Mouse (Mus musculus) heart, embryonic 11.5 days (tissue): Measurements from ENCODE around the gene Rgs9bp. TPM values are rescaled to one million over a fixed set of nuclear protein-coding genes. Genes with fewer than 3 reads are reported as not detected.

Source experiments
- ATAC-seq: fragments of 200-750 bp; cut with Nextera tagmentation; replicated peaks from 2 replicates; pipeline ENCODE4 v1.8.0; 2017; ENCODE audit warnings: moderate library complexity; ENCODE audit not compliant: insufficient number of reproducible peaks, low FRiP score, low TSS enrichment
- H3K27ac ChIP-seq: fragments of 300-500 bp; sonication (generic); 2 replicates; pipeline ENCODE4 v1.5.1; 2014; ENCODE audit warnings: mild to moderate bottlenecking, low read depth, low read length
- H3K27me3 ChIP-seq: fragments of 300-500 bp; sonication (generic); 2 replicates; pipeline ENCODE4 v1.6.1; 2014; ENCODE audit warnings: mild to moderate bottlenecking, low read length, mixed read lengths; ENCODE audit not compliant: control insufficient read depth, insufficient read depth
- H3K36me3 ChIP-seq: fragments of 300-500 bp; sonication (generic); 2 replicates; pipeline ENCODE4 v1.6.1; 2014; ENCODE audit warnings: mild to moderate bottlenecking, low read length, moderate library complexity, mixed read lengths; ENCODE audit not compliant: control insufficient read depth, insufficient read depth
- H3K4me1 ChIP-seq: fragments of 300-500 bp; sonication (generic); 2 replicates; pipeline ENCODE4 v1.6.1; 2014; ENCODE audit warnings: low read length; ENCODE audit not compliant: control insufficient read depth, insufficient read depth
- H3K4me2 ChIP-seq: fragments of 300-500 bp; sonication (generic); 2 replicates; pipeline ENCODE4 v1.6.1; 2014; ENCODE audit warnings: mild to moderate bottlenecking, moderate library complexity
- H3K4me3 ChIP-seq: fragments of 300-500 bp; sonication (generic); 2 replicates; pipeline ENCODE4 v1.5.1; 2014; ENCODE audit warnings: low read depth, low read length
- H3K9ac ChIP-seq: fragments of 300-500 bp; sonication (generic); 2 replicates; pipeline ENCODE4 v1.6.1; 2014; ENCODE audit warnings: mild to moderate bottlenecking, low read depth, low read length, moderate library complexity
- H3K9me3 ChIP-seq: fragments of 300-500 bp; sonication (generic); replicated peaks from 2 replicates; pipeline ENCODE4 v1.6.1; 2016; ENCODE audit warnings: low read length; ENCODE audit not compliant: control insufficient read depth
- WGBS: fragments of 180-500 bp; shearing (Covaris S2); extraction: QIAGEN DNeasy Blood & Tissue Kit; methylation state at CpG from one replicate; pipeline ENCODE4 v1.1.7; 2014; ENCODE audit not compliant: insufficient replicate concordance; 5-methylcytosine and 5-hydroxymethylcytosine counted together
- polyA plus RNA-seq: library from polyadenylated mRNA; unstranded; fragments of >200 nt; fragmentation: Nextera tagmentation; extraction: Ambion mirVana; gene quantifications from 2 replicates; pipeline ENCODE4 v1.2.1, GENCODE M21; 2014

The Rgs9bp gene
- polyA plus RNA-seq, 1 experiment from 2014 or later, result 1.0 TPM

- Histone ChIP-seq H3K4me3 (peak within 1 kb of the TSS; percentile 86), H3K4me2 (peak within 1 kb of the TSS; percentile 96), H3K9ac (peak within 1 kb of the TSS; percentile 98), H3K36me3 (no peaks in the 10 kb centered on the region), H3K27me3 (no peaks in the 10 kb centered on the region), H3K27ac (peak within 1 kb of the TSS; percentile 98), H3K4me1 (peaks cover 4% of the 10 kb centered on the region; the same call in 1 of the 2 replicates), H3K9me3 (no peaks in the 10 kb centered on the region)
- ATAC-seq, result no peak
- 58% methylated on average over 4 of the region's 4 CpGs for WGBS
These were observed 29.2 kb downstream of the Rgs9bp start, which contains the start of gene Nudt19 for GRCm38 (mm10) chr7:35556205-35556603. Gene Nudt19, minus strand, starts transcription at chr7:35556304.

- peak overlapping the region; percentile 96 for H3K4me2 ChIP-seq
- H3K36me3 ChIP-seq, result peaks cover 4% of the 10 kb centered on the region
- no peaks in the 10 kb centered on the region for H3K9me3 ChIP-seq
- peaks cover 4% of the 10 kb centered on the region; the same call in 1 of the 2 replicates for H3K4me1 ChIP-seq
- peak overlapping the region; percentile 98 for H3K27ac ChIP-seq
- ATAC-seq, result peak; percentile 89
- peak overlapping the region; percentile 98 for H3K9ac ChIP-seq
- no peaks in the 10 kb centered on the region for H3K27me3 ChIP-seq
- 1% methylated on average over 93 of the region's 93 CpGs for WGBS
- H3K4me3 ChIP-seq, result peak overlapping the region; percentile 86
These were observed 29.9 kb downstream of the Rgs9bp start for GRCm38 (mm10) chr7:35555224-35556204.

GRCm38 (mm10) chr7:35554605-35555175, 30.7 kb downstream of the Rgs9bp start:
- Histone ChIP-seq H3K4me1 (peaks cover 4% of the 10 kb centered on the region; the same call in 1 of the 2 replicates), H3K4me2 (peak overlapping the region; percentile 96), H3K4me3 (peak overlapping the region; percentile 86), H3K27ac (peak overlapping the region; percentile 98), H3K9me3 (no peaks in the 10 kb centered on the region), H3K27me3 (no peaks in the 10 kb centered on the region), H3K36me3 (peaks cover 11% of the 10 kb centered on the region), H3K9ac (peak overlapping the region; percentile 98)
- ATAC-seq, result peak; percentile 44; the same call in 1 of the 2 replicates
- WGBS, result 6% methylated on average over 28 of the region's 28 CpGs

GRCm38 (mm10) chr7:35553751-35554604, 31.4 kb downstream of the Rgs9bp start:
- Histone ChIP-seq H3K27ac (0 out of 2 replicates have a peak overlapping the region, but pooled peaks have one; percentile 98), H3K4me3 (peak overlapping the region; percentile 86), H3K27me3 (no peaks in the 10 kb centered on the region), H3K36me3 (peaks cover 13% of the 10 kb centered on the region), H3K9ac (peak overlapping the region; percentile 98; the same call in 1 of the 2 replicates), H3K9me3 (no peaks in the 10 kb centered on the region), H3K4me1 (peaks cover 4% of the 10 kb centered on the region; the same call in 1 of the 2 replicates), H3K4me2 (peak overlapping the region; percentile 96)
- WGBS, result 61% methylated on average over 10 of the region's 10 CpGs
- no peak for ATAC-seq

GRCm38 (mm10) chr7:35545881-35546280, 39.5 kb downstream of the Rgs9bp start:
- no peaks in the 10 kb centered on the region for H3K27me3 ChIP-seq
- H3K9me3 ChIP-seq, result no peaks in the 10 kb centered on the region
- H3K36me3 ChIP-seq, result peaks cover 17% of the 10 kb centered on the region
- 31% methylated on average over 4 of the region's 4 CpGs for WGBS
- H3K4me3 ChIP-seq, result no peak overlapping the region
- no peak overlapping the region for H3K27ac ChIP-seq
- H3K4me2 ChIP-seq, result no peak overlapping the region
- ATAC-seq, result no peak
- H3K4me1 ChIP-seq, result no peaks in the 10 kb centered on the region
- no peak overlapping the region for H3K9ac ChIP-seq

GRCm38 (mm10) chr7:35537562-35537961, 47.8 kb downstream of the Rgs9bp start, which contains the start of gene Tdrd12:
Gene Tdrd12, minus strand, starts transcription at chr7:35537745.
- WGBS, result 82% methylated on average over 17 of the region's 17 CpGs
- ATAC-seq, result no peak
- no peak within 1 kb of the TSS for H3K4me2 ChIP-seq

GRCm38 (mm10) chr7:35535750-35536512, 49.5 kb downstream of the Rgs9bp start:
- no peaks in the 10 kb centered on the region for H3K36me3 ChIP-seq
- H3K9me3 ChIP-seq, result no peaks in the 10 kb centered on the region
- H3K27me3 ChIP-seq, result no peaks in the 10 kb centered on the region
- no peak for ATAC-seq
- WGBS, result 68% methylated on average over 12 of the region's 12 CpGs
- no peaks in the 10 kb centered on the region for H3K4me1 ChIP-seq
- no peak overlapping the region for H3K4me2 ChIP-seq
- H3K27ac ChIP-seq, result no peak overlapping the region
- H3K9ac ChIP-seq, result no peak overlapping the region
- no peak overlapping the region for H3K4me3 ChIP-seq

More at GRCm38 (mm10) chr7:35537562-35537961, 47.8 kb downstream of the Rgs9bp start, which contains the start of gene Tdrd12:
- H3K27ac ChIP-seq, result no peak within 1 kb of the TSS
- no peak within 1 kb of the TSS for H3K9ac ChIP-seq
- H3K9me3 ChIP-seq, result no peaks in the 10 kb centered on the region
- no peak within 1 kb of the TSS for H3K4me3 ChIP-seq
- no peaks in the 10 kb centered on the region for H3K27me3 ChIP-seq
- no peaks in the 10 kb centered on the region for H3K4me1 ChIP-seq
- no peaks in the 10 kb centered on the region for H3K36me3 ChIP-seq
